Mouse (Mus musculus) cortical plate, adult 2 months (tissue): ENCODE measurements at regions not wholly inside any gene's neighbourhood (a gene's known extent, or its start where the extent isn't known, plus 50 kb on each side); places are given as distances from the start of the nearest gene placed in this dataset.

Experiments
- H3K27ac ChIP-seq: fragments of 200-500 bp; 2 replicates; pipeline ENCODE4 v1.5.1; 2012; ENCODE audit warnings: low read length, control low read depth, inconsistent platforms; ENCODE audit not compliant: insufficient read depth
- H3K4me1 ChIP-seq: fragments of 200-500 bp; 2 replicates; pipeline ENCODE4 v1.6.1; 2011; ENCODE audit warnings: low read length; ENCODE audit not compliant: control insufficient read depth, insufficient read depth
- H3K4me3 ChIP-seq: fragments of 200-500 bp; 2 replicates; pipeline ENCODE4 v1.5.1; 2011; ENCODE audit warnings: mild to moderate bottlenecking, low read length, control low read depth; ENCODE audit not compliant: insufficient read depth
- CTCF ChIP-seq: fragments of 200-500 bp; IDR thresholded peaks from 2 replicates; pipeline ENCODE4 v1.5.1; 2011; ENCODE audit warnings: mild to moderate bottlenecking, control low read depth, low read length; ENCODE audit not compliant: insufficient read depth; ENCODE audit errors: extremely low read depth
- POLR2A ChIP-seq: fragments of 200-500 bp; IDR thresholded peaks from 2 replicates; pipeline ENCODE4 v1.6.1; 2011; ENCODE audit warnings: mild to moderate bottlenecking, low read length, control low read depth; ENCODE audit not compliant: insufficient read depth; ENCODE audit errors: extremely low read depth

- no peak overlapping the region for H3K27ac ChIP-seq
- TF ChIP-seq CTCF: no peak
- no peak for TF ChIP-seq POLR2A
- 0 out of 2 replicates have a peak, but pooled peaks cover 1% of the 10 kb centered on the region for H3K4me1 ChIP-seq
- H3K4me3 ChIP-seq: no peak overlapping the region
These were observed 498.3 kb downstream of the Lmo4 start for GRCm38 (mm10) chr3:143706679-143707078.

- H3K27ac ChIP-seq: no peak overlapping the region
- H3K4me1 ChIP-seq: no peaks in the 10 kb centered on the region
- TF ChIP-seq POLR2A (no peak), CTCF (no peak)
- H3K4me3 ChIP-seq: no peak overlapping the region
These were observed 510.2 kb downstream of the Lmo4 start for GRCm38 (mm10) chr3:143694817-143695216.

GRCm38 (mm10) chr3:143685742-143686141, 519.3 kb downstream of the Lmo4 start:
- TF ChIP-seq POLR2A: no peak
- no peak for TF ChIP-seq CTCF
- no peaks in the 10 kb centered on the region for H3K4me1 ChIP-seq
- H3K27ac ChIP-seq: no peak overlapping the region
- no peak overlapping the region for H3K4me3 ChIP-seq

- H3K27ac ChIP-seq: no peak overlapping the region
- no peak overlapping the region for H3K4me3 ChIP-seq
- TF ChIP-seq POLR2A (no peak), CTCF (no peak)
- no peaks in the 10 kb centered on the region for H3K4me1 ChIP-seq
These were observed 526.8 kb downstream of the Lmo4 start for GRCm38 (mm10) chr3:143678186-143678585.

- TF ChIP-seq CTCF (no peak), POLR2A (no peak)
- no peaks in the 10 kb centered on the region for H3K4me1 ChIP-seq
- no peak overlapping the region for H3K27ac ChIP-seq
- H3K4me3 ChIP-seq: no peak overlapping the region
These were observed 530.2 kb downstream of the Lmo4 start for GRCm38 (mm10) chr3:143674855-143675254.

- Histone ChIP-seq H3K4me1 (no peaks in the 10 kb centered on the region), H3K4me3 (no peak overlapping the region), H3K27ac (no peak overlapping the region)
- no peak for TF ChIP-seq CTCF
These were observed 530.6 kb downstream of the Lmo4 start for GRCm38 (mm10) chr3:143674446-143674845.

GRCm38 (mm10) chr3:143662041-143662685, 542.9 kb downstream of the Lmo4 start:
- no peak for TF ChIP-seq CTCF
- no peak for TF ChIP-seq POLR2A
- Histone ChIP-seq H3K27ac (no peak overlapping the region), H3K4me3 (no peak overlapping the region), H3K4me1 (no peaks in the 10 kb centered on the region)

- H3K4me1 ChIP-seq: no peaks in the 10 kb centered on the region
- TF ChIP-seq POLR2A: no peak
- TF ChIP-seq CTCF: no peak
- H3K27ac ChIP-seq: no peak overlapping the region
- no peak overlapping the region for H3K4me3 ChIP-seq
These were observed 545.5 kb downstream of the Lmo4 start for GRCm38 (mm10) chr3:143659421-143659978.

GRCm38 (mm10) chr3:143647237-143647636, 557.8 kb downstream of the Lmo4 start:
- no peak for TF ChIP-seq CTCF
- no peak for TF ChIP-seq POLR2A
- no peak overlapping the region for H3K4me3 ChIP-seq

GRCm38 (mm10) chr3:143646836-143647235, 558.2 kb downstream of the Lmo4 start:
- no peak overlapping the region for H3K4me3 ChIP-seq
- no peak for TF ChIP-seq POLR2A
- TF ChIP-seq CTCF: no peak
- H3K4me1 ChIP-seq: peaks cover 3% of the 10 kb centered on the region

More at GRCm38 (mm10) chr3:143647237-143647636, 557.8 kb downstream of the Lmo4 start:
- Histone ChIP-seq H3K4me1 (peaks cover 3% of the 10 kb centered on the region), H3K27ac (no peak overlapping the region)

More at GRCm38 (mm10) chr3:143646836-143647235, 558.2 kb downstream of the Lmo4 start:
- H3K27ac ChIP-seq: no peak overlapping the region
